Mouse (Mus musculus) liver, embryonic 16.5 days (tissue): Measurements from ENCODE around the gene Naa38. TPM values are rescaled to one million over a fixed set of nuclear protein-coding genes. Genes with fewer than 3 reads are reported as not detected.
"Not testable (repeated sequence)": the region's sequence is repeated elsewhere in the genome, so short reads cannot be mapped to it uniquely, and the experiment has no call there.

Experiments
- ATAC-seq: fragments of 200-750 bp; cut with Nextera tagmentation; 2 replicates; pipeline ENCODE4 v1.8.0; 2017; ENCODE audit warnings: low read depth, mild to moderate bottlenecking, moderate number of reproducible peaks, moderate library complexity
- H3K27ac ChIP-seq: fragments of 300-500 bp; sonication (generic); 2 replicates; pipeline ENCODE4 v1.5.1; 2014; ENCODE audit warnings: mild to moderate bottlenecking, low read length
- H3K27me3 ChIP-seq: fragments of 300-500 bp; sonication (generic); 2 replicates; pipeline ENCODE4 v1.6.1; 2014; ENCODE audit warnings: low read depth, low read length, mixed read lengths; ENCODE audit not compliant: control insufficient read depth, insufficient read depth
- H3K36me3 ChIP-seq: fragments of 300-500 bp; sonication (generic); 2 replicates; pipeline ENCODE4 v1.6.1; 2014; ENCODE audit warnings: mild to moderate bottlenecking; ENCODE audit not compliant: control insufficient read depth, insufficient read depth
- H3K4me1 ChIP-seq: fragments of 300-500 bp; sonication (generic); 2 replicates; pipeline ENCODE4 v1.6.1; 2014; ENCODE audit warnings: low read depth, low read length, mixed read lengths; ENCODE audit not compliant: control insufficient read depth
- H3K4me2 ChIP-seq: fragments of 300-500 bp; sonication (generic); 2 replicates; pipeline ENCODE4 v1.6.1; 2014; ENCODE audit warnings: low read depth, low read length, mixed read lengths
- H3K4me3 ChIP-seq: fragments of 300-500 bp; sonication (generic); 2 replicates; pipeline ENCODE4 v1.5.1; 2014; ENCODE audit warnings: low read depth, mild to moderate bottlenecking, low read length
- H3K9ac ChIP-seq: fragments of 300-500 bp; sonication (generic); 2 replicates; pipeline ENCODE4 v1.6.1; 2014; ENCODE audit warnings: low read depth, low read length
- H3K9me3 ChIP-seq: fragments of 300-500 bp; sonication (generic); replicated peaks from 2 replicates; pipeline ENCODE4 v1.6.1; 2016; ENCODE audit warnings: low read length; ENCODE audit not compliant: control insufficient read depth
- WGBS: fragments of 180-500 bp; shearing (Covaris S2); extraction: QIAGEN DNeasy Blood & Tissue Kit; methylation state at CpG from one replicate; pipeline ENCODE4 v1.1.7; 2014; ENCODE audit not compliant: insufficient replicate concordance; 5-methylcytosine and 5-hydroxymethylcytosine counted together
- polyA plus RNA-seq: library from polyadenylated mRNA; unstranded; fragments of >200 nt; fragmentation: Nextera tagmentation; extraction: Ambion mirVana; gene quantifications from 2 replicates; pipeline ENCODE4 v1.2.1, GENCODE M21; 2015

Naa38 gene
- polyA plus RNA-seq, 1 experiment from 2014 or later = 73.4 TPM

GRCm38 (mm10) chr11:69382478-69383105 is 12.7 kb upstream of the Naa38 start:
- WGBS = 71% methylated on average over 10 of the region's 10 CpGs
- Histone ChIP-seq H3K27ac (no peak overlapping the region), H3K4me2 (no peak overlapping the region), H3K4me3 (no peak overlapping the region), H3K4me1 (no peaks in the 10 kb centered on the region; the same call in 1 of the 2 replicates), H3K9me3 (no peaks in the 10 kb centered on the region), H3K27me3 (no peaks in the 10 kb centered on the region), H3K9ac (no peak overlapping the region), H3K36me3 (no peaks in the 10 kb centered on the region)
- no peak for ATAC-seq

- no peak overlapping the region for H3K4me3 ChIP-seq
- 64% methylated on average over 6 of the region's 6 CpGs for WGBS
- ATAC-seq = no peak
Measured at GRCm38 (mm10) chr11:69384979-69385378, 10.3 kb upstream of the Naa38 start.

GRCm38 (mm10) chr11:69386758-69387157 is 8.5 kb upstream of the Naa38 start:
- Histone ChIP-seq H3K36me3 (no peaks in the 10 kb centered on the region), H3K27me3 (no peaks in the 10 kb centered on the region), H3K9me3 (no peaks in the 10 kb centered on the region), H3K9ac (no peak overlapping the region), H3K4me1 (peaks cover 4% of the 10 kb centered on the region), H3K27ac (no peak overlapping the region), H3K4me2 (no peak overlapping the region), H3K4me3 (no peak overlapping the region)
- WGBS = 61% methylated on average over 7 of the region's 7 CpGs
- ATAC-seq = no peak

More at GRCm38 (mm10) chr11:69384979-69385378, 10.3 kb upstream of the Naa38 start:
- Histone ChIP-seq H3K9ac (no peak overlapping the region), H3K36me3 (no peaks in the 10 kb centered on the region), H3K4me2 (no peak overlapping the region), H3K4me1 (peaks cover under 1% of the 10 kb centered on the region; the same call in 1 of the 2 replicates), H3K27ac (no peak overlapping the region), H3K9me3 (no peaks in the 10 kb centered on the region), H3K27me3 (no peaks in the 10 kb centered on the region)

DNA sequence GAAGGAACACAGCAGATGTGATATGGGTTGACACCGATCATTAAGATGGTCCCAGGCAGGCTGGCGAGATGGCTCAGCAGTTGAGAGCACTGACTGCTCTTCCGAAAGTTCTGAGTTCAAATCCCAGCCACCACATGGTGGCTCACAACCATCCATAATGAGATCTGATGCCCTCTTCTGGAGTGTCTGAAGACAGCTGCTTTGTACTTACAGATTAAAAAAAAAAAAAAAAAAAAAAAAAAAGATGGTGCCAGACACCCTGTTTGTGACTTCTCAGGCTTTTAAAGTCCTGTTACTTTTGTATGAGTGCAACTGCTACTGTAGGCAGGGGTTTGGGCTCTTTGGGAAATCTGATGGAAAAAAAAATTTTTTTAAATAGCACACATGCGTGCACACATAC is 6.6 kb upstream of the Naa38 start:
- H3K4me2 ChIP-seq = no peak overlapping the region
- H3K36me3 ChIP-seq = no peaks in the 10 kb centered on the region
- no peaks in the 10 kb centered on the region for H3K27me3 ChIP-seq
- H3K4me1 ChIP-seq = peaks cover 4% of the 10 kb centered on the region
- no peak overlapping the region for H3K4me3 ChIP-seq
- 85% methylated on average over 4 of the region's 4 CpGs for WGBS
- no peak overlapping the region for H3K9ac ChIP-seq
- H3K27ac ChIP-seq = no peak overlapping the region
- H3K9me3 ChIP-seq = no peaks in the 10 kb centered on the region
- no peak for ATAC-seq

DNA sequence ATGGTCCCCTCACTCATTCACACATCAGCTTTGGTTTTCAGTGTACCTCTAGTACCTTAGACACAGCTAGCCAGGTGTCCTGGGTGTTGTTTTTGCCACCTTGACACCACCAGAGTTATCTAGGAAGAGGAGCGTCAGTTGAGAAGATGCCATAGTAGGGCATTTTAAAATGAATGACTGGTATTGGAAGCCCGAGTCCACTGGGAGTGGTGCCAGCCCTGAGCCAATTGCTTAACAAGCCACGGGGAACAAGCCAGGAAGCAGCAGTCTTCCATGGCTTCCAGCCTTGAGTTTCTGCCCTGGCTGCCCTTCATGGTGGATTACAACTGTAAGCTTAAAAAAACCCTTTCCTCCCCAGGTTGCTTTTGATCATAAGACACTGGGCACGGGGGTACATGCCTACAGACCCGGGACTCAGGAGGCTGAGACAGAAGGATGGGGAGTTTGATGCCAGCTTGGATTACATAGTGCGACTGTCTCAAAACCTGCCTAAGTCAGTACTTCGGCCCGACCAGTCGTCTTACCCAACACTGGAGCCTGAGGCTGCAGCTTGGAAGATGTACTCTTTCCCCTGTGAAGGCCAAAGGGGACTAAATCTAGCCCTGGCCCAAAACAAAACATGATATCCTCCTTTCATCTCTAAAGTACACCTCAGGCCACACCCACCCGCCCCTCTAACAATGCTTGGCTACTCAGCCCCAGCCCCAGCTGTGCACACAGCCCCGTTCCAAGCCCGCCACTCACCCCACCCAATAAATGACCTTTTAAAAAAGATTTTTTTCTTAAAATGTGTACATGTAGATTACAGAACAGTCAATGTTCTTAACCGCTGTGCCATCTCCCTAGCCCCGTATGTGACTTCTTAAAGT is 5.5 kb upstream of the Naa38 start:
- no peak overlapping the region for H3K9ac ChIP-seq
- H3K4me2 ChIP-seq = no peak overlapping the region
- no peak for ATAC-seq
- H3K4me3 ChIP-seq = no peak overlapping the region
- H3K27ac ChIP-seq = no peak overlapping the region
- H3K4me1 ChIP-seq = peaks cover 9% of the 10 kb centered on the region
- H3K9me3 ChIP-seq = no peaks in the 10 kb centered on the region
- H3K36me3 ChIP-seq = no peaks in the 10 kb centered on the region
- 60% methylated on average over 14 of the region's 14 CpGs for WGBS
- H3K27me3 ChIP-seq = no peaks in the 10 kb centered on the region

DNA sequence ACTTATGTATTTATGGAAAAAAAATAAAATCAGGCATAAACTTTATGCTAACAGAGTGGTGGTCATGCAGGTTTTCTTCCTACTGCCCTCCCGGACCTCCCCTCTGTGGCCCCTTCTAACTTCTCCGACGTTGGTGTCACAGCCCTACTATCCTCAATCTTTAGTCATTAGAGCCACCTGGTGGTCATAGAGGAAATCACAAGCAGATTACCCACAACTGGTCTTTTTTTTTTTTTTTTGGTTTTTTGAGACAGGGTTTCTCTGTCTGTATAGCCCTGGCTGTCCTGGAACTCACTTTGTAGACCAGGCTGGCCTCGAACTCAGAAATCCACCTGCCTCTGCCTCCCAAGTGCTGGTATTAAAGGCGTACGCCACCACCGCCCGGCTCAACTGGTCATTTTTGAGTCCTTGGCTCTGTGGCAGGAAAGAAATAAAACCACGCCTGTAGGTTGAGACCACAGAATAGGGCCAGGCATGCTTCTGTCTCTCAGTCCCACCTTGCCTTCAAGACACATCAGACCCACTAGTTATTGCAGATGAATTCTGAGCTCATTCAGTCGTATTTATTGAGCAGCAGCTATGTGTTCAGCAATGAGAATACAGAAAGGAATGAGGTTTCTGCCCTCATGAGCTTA is 4.8 kb upstream of the Naa38 start:
- WGBS = 33% methylated on average over 10 of the region's 10 CpGs
- H3K9me3 ChIP-seq = no peaks in the 10 kb centered on the region
- no peaks in the 10 kb centered on the region for H3K27me3 ChIP-seq
- ATAC-seq = no peak
- H3K9ac ChIP-seq = no peak overlapping the region
- H3K27ac ChIP-seq = no peak overlapping the region
- no peaks in the 10 kb centered on the region for H3K36me3 ChIP-seq
- H3K4me1 ChIP-seq = peaks cover 9% of the 10 kb centered on the region
- H3K4me2 ChIP-seq = no peak overlapping the region
- H3K4me3 ChIP-seq = no peak overlapping the region

GRCm38 (mm10) chr11:69394591-69395167 is 608 bp upstream of the Naa38 start:
- H3K4me1 ChIP-seq = peaks cover 34% of the 10 kb centered on the region
- not testable (repeated sequence) for H3K36me3 ChIP-seq, H3K9me3 ChIP-seq, ATAC-seq, H3K27me3 ChIP-seq
- peak overlapping the region; percentile 90 for H3K4me2 ChIP-seq
- H3K27ac ChIP-seq = peak overlapping the region; percentile 97
- 1% methylated on average over 31 of the region's 31 CpGs for WGBS
- peak overlapping the region; percentile 96 for H3K9ac ChIP-seq
- peak overlapping the region; percentile 83 for H3K4me3 ChIP-seq

GRCm38 (mm10) chr11:69395634-69396373 is 517 bp downstream of the Naa38 start:
- H3K9me3 ChIP-seq = no peaks in the 10 kb centered on the region
- H3K4me1 ChIP-seq = peaks cover 30% of the 10 kb centered on the region
- 0% methylated on average over 43 of the region's 48 CpGs for WGBS
- ATAC-seq = peak; percentile 90
- peak overlapping the region; percentile 96 for H3K9ac ChIP-seq
- peak overlapping the region; percentile 90 for H3K4me2 ChIP-seq
- peak overlapping the region; percentile 97 for H3K27ac ChIP-seq
- H3K4me3 ChIP-seq = peak overlapping the region; percentile 83
- no peaks in the 10 kb centered on the region for H3K27me3 ChIP-seq
- peaks cover 5% of the 10 kb centered on the region for H3K36me3 ChIP-seq
